Mouse (Mus musculus) heart, postnatal 10 days (tissue): ENCODE measurements around the gene Rbfox1. TPM values are rescaled to one million over a fixed set of nuclear protein-coding genes. Genes with fewer than 3 reads are reported as not detected.

Source experiments
- DNase-seq, 2 experiments: peaks; one replicate each; pipeline ENCODE4 v3.0.0; 2021
- intact Hi-C: fragments of 180-260 bp; cut with DNase I; formaldehyde crosslinking; loops from one replicate; pipeline ENCODE4 v1.15.1; 2025
- total RNA-seq, 2 experiments: library from RNA; stranded (reverse); gene quantifications; 2 replicates each; pipeline ENCODE4 v1.2.3; 2021

Rbfox1 gene
- total RNA-seq, 2 experiments from 2014 or later, result 35.7 to 36.6 TPM

DNA sequence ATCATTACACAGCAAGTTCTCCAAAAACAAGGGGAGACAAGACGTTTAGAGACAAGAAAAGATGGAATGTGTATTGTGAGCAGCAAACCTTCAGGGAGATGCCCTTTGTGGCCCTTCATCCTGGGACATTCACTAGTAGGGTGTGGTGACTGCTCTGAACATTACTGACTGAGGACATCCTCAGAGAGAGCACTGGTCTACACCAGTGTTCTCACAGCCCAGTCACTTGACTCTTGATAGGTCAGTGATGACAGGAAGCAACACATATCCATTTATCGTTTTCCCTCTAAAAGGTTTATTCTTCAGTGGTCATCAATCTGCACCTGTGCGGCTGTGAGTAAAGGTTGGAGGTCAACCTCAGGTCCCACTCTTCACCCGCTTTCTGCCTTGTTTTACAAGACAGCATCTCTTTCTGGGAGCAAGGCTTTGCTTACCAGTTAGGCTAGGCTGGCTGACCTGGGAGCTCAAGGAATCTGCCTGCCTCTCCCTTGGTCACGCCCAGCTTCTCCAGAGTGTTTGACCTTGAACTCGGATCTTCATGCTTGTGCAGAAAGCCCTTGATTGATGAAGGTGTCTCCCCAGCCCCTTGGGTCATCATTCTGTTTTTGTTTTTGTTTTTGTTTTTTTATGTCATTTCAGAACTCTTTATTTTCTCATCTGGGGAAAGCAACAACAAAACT lies 892.5 kb downstream of the Rbfox1 start:
- intact Hi-C loops, result no loop called here
- no peak for DNase-seq

DNA sequence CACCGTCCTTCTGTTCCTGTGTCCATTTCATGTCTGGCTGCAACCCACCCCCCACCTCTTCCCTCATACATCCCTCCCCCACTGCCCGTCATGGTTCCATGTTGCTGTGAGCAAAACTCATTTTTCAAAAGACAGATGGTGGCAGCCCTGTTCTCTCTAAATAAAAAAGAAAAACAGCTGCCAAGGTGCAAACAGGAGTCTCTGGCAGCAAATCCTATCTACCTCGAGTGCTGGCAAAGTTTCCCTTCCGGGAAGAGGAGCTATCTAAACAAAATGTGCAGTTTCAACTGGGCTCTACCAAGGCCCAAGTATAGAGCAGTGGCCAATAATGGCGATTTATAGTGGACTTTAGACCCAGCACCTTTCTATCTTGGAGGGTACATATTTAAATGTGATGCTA lies 899.0 kb downstream of the Rbfox1 start:
- intact Hi-C loops, result no loop called here
- DNase-seq, result no peak

- intact Hi-C loops, result no loop called here
These were observed 899.9 kb downstream of the Rbfox1 start for GRCm38 (mm10) chr16:6785026-6785425.

DNA sequence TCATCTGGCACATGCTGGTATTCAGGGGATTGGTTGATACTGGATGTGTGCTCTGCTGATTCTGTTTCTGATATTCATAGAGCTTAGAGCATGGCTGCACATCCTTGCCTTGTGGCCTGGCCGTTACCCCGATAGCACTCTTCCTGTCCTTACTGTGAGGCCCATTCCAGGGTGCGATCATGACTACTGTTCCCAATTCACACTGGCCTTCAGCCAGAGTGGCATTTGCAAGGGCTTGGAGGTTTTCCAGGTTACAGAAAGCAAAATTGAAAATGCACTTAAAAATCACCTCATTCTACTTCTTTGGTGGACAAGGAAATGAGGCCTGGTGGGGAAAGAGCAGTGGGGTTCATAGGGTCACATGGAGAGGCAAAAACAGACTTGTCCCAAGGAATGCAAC lies 906.1 kb downstream of the Rbfox1 start:
- intact Hi-C loops, result loop anchor here (1.0 to 10.0 kb wide), 4 partner anchors 48 to 1544 kb away; no protein-coding TSS in a partner anchor

More at GRCm38 (mm10) chr16:6785026-6785425, 899.9 kb downstream of the Rbfox1 start:
- no peak for DNase-seq

DNA sequence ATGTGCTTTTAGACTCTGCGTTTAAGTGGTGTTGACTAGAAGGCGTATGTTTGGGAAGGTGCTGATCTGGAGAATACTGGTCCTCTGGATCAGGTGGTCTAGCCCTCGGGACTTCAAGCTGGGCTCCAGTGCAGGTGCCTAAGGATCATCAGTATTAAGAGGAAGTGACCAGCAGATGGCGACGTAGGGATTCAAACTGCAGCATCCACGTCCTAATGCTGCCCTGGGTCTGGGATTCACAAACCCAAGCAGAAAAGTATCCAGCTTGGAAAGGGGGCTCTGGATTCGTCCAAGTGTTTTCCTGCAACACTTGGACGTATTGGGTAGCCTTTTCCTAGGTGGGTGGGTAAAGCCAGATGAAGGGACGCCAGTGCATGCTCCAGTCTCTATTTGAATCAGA lies 906.5 kb downstream of the Rbfox1 start:
- intact Hi-C loops, result loop anchor here (1.0 to 10.0 kb wide), 4 partner anchors 48 to 1543 kb away; no protein-coding TSS in a partner anchor
- DNase-seq, result peak; percentile 57 to 73

More for the DNA sequence above, 906.1 kb downstream of the Rbfox1 start:
- no peak for DNase-seq

- intact Hi-C loops, result no loop called here
These were observed 921.1 kb downstream of the Rbfox1 start for GRCm38 (mm10) chr16:6806246-6806645.

DNA sequence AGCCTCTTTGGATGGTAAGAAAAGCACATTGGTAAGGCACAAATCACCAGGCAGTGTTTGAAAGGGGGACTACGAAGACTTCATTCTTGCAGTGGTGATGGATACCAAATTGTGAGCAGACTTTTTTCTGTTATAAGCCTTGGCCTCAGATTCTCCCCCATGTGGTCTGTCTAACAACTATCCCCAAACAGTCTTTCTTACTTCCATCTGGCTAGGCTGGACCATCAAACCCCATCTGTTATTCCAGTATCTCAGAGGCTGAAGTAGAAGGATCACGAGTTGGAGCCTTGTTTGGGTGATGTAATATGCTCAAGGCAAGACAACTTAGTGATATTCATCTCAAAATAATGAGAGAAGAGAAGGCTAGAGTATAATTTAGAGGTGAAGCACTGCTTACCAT lies 922.7 kb downstream of the Rbfox1 start:
- DNase-seq, result no peak
- intact Hi-C loops, result no loop called here

More at GRCm38 (mm10) chr16:6806246-6806645, 921.1 kb downstream of the Rbfox1 start:
- DNase-seq, result no peak

DNA sequence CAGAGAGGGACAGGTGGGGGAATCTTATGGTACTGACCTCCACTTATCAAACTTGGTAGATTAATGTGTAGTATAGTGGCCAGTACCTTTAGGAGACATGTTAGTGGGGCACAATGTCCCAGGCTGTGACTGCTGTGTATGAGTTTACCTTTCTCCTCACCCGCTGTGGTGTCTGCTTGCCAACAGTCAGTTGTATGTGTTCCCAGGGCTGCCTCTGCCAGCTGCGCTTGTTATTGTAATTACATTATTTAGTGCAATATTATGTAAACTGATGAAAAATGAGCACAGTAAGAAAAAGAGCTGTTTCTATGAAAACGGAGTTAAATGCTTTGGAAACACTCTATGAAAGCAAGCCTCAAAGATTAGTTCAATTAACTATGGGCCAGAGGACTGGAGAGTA lies 928.7 kb downstream of the Rbfox1 start:
- intact Hi-C loops, result no loop called here

GRCm38 (mm10) chr16:6821741-6822140 lies 936.6 kb downstream of the Rbfox1 start:
- intact Hi-C loops, result no loop called here
- no peak for DNase-seq

More for the DNA sequence above, 928.7 kb downstream of the Rbfox1 start:
- DNase-seq, result no peak

DNA sequence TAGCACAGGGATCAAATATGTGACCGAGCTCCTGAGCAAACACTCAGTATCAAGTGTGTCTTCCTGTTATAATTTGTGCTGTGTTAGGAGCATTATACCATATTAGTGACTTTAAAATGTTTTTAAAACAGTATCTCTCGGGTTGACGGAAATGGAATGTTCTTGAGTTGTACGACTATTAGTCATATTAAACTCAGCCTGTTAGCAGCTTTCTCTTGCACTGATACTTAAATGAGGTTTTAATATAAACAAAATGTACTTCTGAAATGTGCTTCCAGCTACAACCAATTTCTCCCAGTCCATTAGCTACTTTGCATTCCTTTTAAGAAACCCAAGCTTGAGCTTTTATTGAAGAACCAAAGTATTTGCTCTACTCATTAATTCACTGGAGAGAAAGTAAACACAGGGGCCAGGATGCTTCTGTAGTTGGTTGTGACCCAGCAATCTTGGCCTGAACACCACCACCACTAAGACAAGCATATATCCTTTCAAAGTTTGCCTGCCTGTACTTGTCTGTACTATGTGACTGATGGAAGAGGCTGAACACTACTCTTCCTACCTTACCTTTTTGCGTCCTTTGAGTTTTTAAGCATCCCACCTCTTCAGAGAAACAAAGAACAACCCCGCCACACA lies 944.9 kb downstream of the Rbfox1 start:
- no peak for DNase-seq
- intact Hi-C loops, result no loop called here

DNA sequence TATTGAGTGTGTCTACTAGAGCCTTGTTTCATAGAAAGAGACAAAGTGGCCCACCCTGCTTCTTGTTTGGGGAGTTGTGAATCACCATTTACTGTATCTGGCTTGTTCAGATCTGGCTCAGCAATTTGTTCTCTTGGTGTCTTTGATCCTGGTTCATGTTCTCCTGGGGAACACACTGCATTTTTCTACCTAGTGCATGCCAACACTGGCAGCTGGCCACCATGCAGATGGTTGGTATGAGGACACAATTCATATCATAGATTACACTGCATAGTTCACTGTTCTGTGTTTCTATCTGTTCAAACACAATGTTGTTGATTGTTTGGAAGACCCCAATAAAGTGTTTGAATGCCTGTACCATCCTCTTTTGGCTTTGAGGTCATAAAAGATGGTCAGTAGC lies 948.3 kb downstream of the Rbfox1 start:
- intact Hi-C loops, result no loop called here
- DNase-seq, result no peak

- DNase-seq, result no peak
- intact Hi-C loops, result loop anchor here (5.0 kb wide), 2 partner anchors 212 to 1097 kb away; no protein-coding TSS in a partner anchor
These were observed 949.9 kb downstream of the Rbfox1 start for GRCm38 (mm10) chr16:6835051-6835450.

GRCm38 (mm10) chr16:6839299-6839995 lies 954.3 kb downstream of the Rbfox1 start:
- peak; percentile 72 to 76 for DNase-seq
- intact Hi-C loops, result loop anchor here (1.0 to 5.0 kb wide), 3 partner anchors 48 to 1093 kb away; no protein-coding TSS in a partner anchor

GRCm38 (mm10) chr16:6840007-6840406 lies 954.9 kb downstream of the Rbfox1 start:
- DNase-seq, result no peak
- intact Hi-C loops, result loop anchor here (5.0 kb wide), 1 partner anchor 437 kb away; no protein-coding TSS in a partner anchor

DNA sequence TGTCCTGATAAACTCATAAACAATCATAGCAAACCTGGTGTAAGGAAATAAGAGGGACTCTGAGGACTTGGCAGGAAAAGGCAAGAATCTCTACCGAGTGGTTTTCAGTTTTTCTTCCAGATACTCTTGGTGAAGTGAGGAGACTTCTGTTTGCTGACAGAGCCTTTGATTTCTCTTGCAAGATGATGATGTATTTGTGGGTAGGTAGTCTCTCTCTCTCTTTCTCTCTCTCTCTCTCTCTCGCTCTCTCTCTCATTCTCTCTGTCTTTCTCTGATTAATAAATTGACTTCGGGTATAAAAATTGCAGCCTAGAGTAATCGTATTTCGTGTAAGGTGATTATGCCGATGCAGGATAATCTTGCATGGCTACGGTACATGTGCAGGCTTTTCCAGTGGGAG lies 955.3 kb downstream of the Rbfox1 start:
- DNase-seq, result no peak
- intact Hi-C loops, result loop anchor here (5.0 kb wide), 1 partner anchor 437 kb away; no protein-coding TSS in a partner anchor

- intact Hi-C loops, result loop anchor here (5.0 kb wide), 1 partner anchor 435 kb away; no protein-coding TSS in a partner anchor
- no peak for DNase-seq
These were observed 957.1 kb downstream of the Rbfox1 start for GRCm38 (mm10) chr16:6842066-6842785.

DNA sequence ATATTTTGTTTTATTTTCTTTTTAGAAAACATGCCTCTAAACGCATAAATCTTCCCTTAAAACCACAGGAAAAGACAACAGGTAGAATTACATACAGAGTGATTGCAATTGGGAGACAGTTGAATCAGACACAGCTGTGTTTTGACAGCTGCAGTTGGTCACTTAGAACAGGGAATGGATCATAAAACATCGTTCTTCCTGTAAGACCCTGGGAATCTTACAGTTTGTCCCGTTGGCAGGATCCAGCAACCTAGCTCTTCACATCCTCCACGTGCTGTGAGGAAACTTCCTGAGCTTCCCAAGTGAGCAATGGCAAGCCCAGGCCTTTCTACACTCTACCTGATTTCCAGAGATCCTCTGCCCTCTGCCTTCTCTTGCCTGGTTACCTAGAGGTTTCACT lies 959.5 kb downstream of the Rbfox1 start:
- DNase-seq, result no peak
- intact Hi-C loops, result loop anchor here (5.0 kb wide), 1 partner anchor 433 kb away; no protein-coding TSS in a partner anchor

DNA sequence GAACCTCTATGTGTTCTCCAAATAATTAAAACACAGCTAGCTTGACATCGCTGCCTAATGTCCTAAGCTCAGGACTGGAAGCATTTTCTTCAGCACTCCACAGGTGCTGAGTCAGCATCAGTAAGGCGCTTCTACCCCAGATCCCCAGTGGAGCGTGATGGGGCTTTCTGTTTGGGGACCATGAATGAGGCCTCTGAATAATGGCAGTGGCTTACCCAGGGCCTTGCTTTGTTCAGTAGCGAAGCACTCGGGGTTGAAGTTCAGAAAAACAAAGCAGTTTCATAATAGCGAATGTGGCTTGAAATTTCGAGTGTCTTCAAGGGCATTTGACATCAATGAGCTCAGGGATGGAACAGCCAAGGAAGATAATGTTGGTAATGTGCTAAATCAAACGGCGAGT lies 966.2 kb downstream of the Rbfox1 start:
- no peak for DNase-seq
- intact Hi-C loops, result no loop called here

GRCm38 (mm10) chr16:6853796-6854195 lies 968.6 kb downstream of the Rbfox1 start:
- intact Hi-C loops, result no loop called here
- no peak for DNase-seq

GRCm38 (mm10) chr16:6861656-6862055 lies 976.5 kb downstream of the Rbfox1 start:
- intact Hi-C loops, result no loop called here
- no peak for DNase-seq
